Mouse (Mus musculus): ENCODE results near the gene Atg7.
A peak's percentile ranks its signal among the peaks of the same experiment; 100 is the strongest.

Gene Atg7

GRCm38 (mm10) chr6:114788663-114789062 lies 145.8 kb downstream of the Atg7 start:
- no peak for DNase-seq

DNA sequence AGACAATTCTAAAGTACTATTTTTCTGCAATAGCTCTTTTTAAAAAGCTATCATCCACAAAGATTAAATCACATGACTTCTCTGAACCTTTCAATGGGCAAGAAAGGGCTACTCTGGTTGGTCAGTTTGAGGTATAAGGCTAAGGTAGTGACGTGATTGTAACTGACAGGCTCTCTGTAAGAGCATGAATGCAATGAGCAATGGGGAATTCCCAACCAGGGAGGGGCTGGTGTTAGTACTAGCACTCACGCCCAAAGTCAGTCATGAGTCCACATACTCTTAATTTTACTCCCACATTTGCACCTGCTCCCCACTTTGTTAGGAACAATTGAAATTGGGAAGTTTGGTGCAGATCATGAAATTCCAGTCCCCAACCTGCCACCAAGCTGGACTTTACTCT lies 147.2 kb downstream of the Atg7 start:
- peak; percentile 20 for DNase-seq

GRCm38 (mm10) chr6:114790902-114791301 lies 148.0 kb downstream of the Atg7 start:
- DNase-seq = no peak

GRCm38 (mm10) chr6:114791846-114792245 lies 148.9 kb downstream of the Atg7 start:
- DNase-seq = no peak

DNA sequence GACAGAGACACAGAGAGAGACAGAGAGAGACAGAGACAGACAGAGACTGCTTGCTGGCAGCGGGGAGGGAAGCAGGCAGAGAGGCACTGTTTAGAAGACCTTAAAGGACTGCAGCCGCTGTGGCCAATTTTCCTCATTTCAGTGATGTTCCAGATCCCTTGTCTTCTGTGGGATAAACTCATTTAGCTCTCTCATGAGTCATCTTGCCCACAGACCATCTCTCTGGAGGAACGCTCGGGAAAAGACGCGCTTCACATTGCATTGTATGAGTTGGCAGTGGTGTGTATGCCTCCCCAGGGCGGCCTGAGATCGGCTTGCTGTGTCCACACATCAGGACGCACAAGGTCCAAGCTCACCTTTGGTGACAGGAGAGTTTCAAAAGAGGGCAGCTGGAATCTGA lies 151.8 kb downstream of the Atg7 start:
- DNase-seq = no peak

DNA sequence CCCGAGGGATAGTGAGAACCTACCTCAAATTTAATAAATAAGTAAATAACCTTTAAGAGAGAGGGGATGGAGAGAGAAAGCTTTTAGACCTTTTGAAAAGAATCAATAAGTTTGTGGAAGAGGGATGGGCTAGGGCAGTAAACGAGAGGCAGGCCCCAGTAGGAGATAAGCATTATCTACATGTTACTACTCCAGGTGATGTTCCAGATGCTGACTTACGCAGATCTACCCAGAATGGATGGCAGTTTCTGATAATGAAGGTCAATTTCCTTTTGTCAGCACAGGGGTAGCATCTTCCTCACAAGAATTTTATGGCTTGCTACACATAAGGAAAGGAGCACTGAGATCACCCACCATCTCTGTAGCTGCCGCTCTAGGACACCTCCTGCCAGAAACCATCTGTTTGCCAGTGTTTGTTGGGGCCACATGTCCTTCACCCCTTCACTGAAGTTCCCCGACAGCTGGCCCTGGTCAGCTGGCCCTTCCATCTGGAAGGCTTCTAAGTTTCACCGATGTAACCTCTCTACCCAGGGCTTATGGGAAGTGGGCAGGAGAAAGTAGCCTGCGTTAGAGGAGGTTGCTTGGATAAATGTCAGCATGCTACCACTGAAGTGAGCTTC lies 152.9 kb downstream of the Atg7 start:
- no peak for DNase-seq

- DNase-seq = no peak
Measured at GRCm38 (mm10) chr6:114797901-114798300, 155.0 kb downstream of the Atg7 start.

- no peak for DNase-seq
Measured at GRCm38 (mm10) chr6:114798715-114799114, 155.8 kb downstream of the Atg7 start.

GRCm38 (mm10) chr6:114800291-114800965 lies 157.5 kb downstream of the Atg7 start:
- no peak for DNase-seq

GRCm38 (mm10) chr6:114803915-114804535 lies 161.1 kb downstream of the Atg7 start:
- DNase-seq = no peak

DNA sequence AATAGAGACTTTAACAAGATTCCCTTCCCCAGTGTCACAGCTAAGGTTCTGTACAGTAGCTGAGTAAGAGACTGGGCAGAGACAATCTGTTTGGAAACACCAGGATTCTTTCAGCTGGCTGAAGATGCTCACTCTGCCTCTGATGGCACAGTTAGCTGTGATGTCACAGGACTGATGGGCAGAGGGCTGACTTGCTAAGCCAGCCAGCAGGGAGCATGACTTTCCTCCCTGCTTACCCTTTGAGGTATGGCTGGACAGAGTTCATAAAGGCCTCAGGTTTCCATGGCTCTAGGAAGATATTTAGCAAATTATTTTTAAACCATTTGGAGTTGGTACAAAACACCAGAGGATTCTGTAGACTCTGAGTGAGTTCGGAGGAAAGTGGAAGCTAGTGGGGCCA lies 162.0 kb downstream of the Atg7 start:
- DNase-seq = no peak

GRCm38 (mm10) chr6:114805927-114806326 lies 163.0 kb downstream of the Atg7 start:
- no peak for DNase-seq

- no peak for DNase-seq
Measured at GRCm38 (mm10) chr6:114807474-114807873, 164.6 kb downstream of the Atg7 start.

GRCm38 (mm10) chr6:114808654-114809430 lies 165.9 kb downstream of the Atg7 start:
- DNase-seq = no peak

DNA sequence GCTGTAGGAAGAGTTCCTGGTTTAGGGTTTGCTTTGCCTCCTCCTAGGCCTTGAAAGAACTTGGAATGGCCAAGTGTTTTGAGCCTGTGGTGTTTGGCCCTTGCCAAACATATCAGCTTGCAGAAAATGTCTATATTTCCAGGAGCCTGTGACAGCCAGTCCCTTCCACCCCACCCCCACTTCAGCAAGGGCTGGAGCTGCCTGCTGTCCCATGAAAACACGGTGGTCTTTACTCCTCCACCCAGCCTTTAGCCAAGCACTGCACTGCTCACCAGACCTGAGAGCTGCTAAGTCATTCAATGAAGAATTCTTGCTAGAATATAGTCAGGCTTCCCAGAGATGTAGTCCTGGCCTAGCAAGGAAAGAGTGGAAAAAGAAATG lies 166.5 kb downstream of the Atg7 start:
- DNase-seq = no peak

DNA sequence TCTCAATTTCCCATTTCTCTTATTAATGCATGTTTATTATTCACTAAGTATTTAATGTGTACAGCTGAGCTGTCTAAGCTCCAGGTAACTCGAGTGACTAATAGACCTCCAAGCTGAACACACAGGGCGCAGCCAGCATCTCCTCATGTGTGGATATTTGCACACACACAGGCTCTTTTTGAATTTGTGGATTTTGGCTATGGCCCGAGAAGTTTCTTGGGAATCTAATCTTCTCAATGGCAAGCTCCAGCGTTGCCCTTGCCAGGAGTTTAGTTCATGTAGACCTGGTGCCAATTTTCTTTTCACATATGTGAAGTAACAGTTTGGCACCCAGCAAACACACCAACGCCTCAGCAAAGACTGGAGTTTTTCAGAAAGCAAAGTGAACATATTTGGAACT lies 169.4 kb downstream of the Atg7 start:
- no peak for DNase-seq

GRCm38 (mm10) chr6:114812779-114813178 lies 169.9 kb downstream of the Atg7 start:
- no peak for DNase-seq

- peak; percentile 55 for DNase-seq
Measured at GRCm38 (mm10) chr6:114814199-114814881, 171.4 kb downstream of the Atg7 start.

DNA sequence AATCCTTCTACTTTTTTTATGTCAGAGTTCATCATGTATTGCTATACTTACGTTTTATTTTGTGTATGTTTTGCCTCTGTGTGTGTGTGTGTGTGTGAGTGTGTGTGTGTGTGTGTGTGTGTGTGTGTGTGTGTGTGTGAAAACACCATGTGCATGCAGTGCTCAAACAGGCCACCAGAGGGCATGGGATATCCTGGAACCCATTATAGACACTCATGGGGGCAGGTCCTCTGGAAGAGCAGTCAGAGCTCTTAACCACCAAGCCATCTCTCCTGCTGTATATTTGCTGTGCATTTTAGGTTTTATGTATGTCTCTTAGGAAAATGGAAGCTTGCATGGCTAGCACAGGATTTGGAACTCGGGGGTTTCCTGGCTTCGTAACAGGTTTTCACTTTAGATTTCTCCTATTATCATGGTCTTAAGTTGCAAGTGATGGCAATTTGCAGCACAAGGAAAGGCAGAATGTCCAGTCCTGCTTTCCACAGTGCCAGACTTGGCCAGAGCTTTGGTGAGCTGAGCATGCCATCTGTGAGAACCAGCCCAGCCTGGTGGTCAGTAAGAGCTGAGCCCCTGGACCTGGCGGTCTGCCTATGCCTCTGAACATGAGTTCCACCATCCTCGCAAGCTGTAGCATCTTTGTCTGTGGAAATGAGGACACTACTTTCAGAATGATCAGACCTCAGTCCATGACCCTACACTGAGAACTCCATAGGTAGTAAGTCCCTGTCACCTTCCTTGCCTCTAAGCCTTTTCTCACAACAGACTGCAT lies 172.2 kb downstream of the Atg7 start:
- peak; percentile 43 for DNase-seq

DNA sequence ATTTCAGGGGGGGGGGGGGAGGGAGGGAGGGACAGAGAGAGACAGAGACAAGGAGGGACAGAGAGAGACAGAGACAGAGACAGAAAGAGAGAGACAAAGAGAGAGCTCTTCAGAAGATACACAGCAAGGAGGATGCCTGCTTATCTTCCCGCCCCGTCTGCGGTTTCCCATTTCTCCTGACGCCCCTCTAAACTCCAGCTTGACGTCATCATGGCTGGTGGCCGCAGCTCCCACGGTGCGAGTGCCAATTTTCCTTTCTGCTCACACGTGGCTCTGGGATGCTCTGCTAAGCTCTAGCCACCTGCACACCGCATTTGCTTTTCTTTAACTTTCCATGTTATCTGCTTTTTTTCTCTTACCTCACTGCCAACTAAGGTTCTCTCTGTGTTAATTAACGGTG lies 175.1 kb downstream of the Atg7 start:
- DNase-seq = no peak

DNA sequence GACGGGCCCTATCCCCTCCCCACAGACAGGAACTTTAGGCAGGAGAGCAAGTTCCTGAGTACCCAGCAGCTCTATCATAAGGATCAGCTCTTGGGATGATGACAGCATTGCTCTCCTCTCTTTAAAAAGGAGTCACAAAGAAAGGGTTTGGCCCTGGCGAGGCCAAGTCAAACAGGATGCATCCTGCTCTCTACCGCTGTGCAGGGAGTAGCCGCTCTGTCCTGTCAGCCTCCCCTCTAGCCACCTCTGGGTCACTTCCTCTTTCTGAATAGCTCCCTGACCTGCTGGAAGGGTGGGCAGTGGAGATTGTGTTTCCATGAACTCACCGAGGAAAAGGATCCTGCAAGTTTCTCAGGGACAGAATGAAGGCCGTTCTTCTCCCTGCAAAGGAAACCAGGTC lies 175.6 kb downstream of the Atg7 start:
- no peak for DNase-seq

DNA sequence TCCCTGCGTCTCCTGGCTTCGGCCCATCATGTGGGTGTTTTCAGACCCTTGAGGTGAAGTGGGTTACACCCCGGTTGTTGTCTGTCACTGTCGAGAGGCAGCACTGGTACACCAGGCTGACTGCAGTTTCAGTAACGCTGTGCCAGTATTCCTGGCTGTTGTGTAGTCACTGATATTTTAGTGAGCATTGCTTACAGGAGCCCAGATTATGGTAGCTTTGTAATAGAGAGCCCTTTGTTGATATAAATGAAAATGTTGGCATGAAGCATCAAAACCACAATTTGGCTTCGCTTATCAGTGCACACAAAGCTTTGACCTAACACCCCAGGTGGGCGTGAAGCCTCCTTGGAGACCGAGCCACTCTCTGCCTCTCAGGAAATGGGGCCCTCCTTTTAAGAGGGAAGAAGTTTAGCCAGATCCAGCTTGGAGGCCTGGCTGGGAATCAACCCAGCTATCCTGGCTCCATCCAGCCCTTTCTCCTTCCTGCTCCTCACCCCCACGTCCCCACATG lies 177.1 kb downstream of the Atg7 start:
- DNase-seq = no peak
